Mouse (Mus musculus) right cerebral cortex, postnatal 4 days (tissue): ENCODE data around the gene Atg4b.

Experiments
- DNase-seq: peaks from one replicate; pipeline ENCODE4 v3.0.0-alpha.2; 2022

Gene Atg4b

DNA sequence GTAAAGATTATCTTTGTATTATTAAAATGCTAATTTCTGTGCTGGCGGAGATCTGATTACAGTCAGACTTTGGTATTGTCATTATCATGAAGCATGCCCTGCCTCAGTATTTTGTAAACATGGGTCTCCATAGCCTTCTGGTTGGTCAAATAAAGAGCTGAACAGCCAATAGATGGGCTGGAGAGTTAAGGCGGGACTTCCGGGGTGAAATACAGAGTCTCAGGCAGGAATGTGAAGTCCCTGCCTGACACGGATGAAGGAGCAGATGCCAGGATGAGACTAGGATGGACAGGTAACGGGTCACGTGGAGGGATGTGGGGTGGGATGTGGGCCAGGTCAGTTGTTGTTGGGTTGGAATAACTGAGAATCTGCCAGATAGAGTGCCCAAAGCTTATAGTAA is at the start of gene Atg4b:
TSS of gene Atg4b (plus strand) at position 211 of the 400 bp plus-strand sequence.
- DNase-seq = no peak

DNA sequence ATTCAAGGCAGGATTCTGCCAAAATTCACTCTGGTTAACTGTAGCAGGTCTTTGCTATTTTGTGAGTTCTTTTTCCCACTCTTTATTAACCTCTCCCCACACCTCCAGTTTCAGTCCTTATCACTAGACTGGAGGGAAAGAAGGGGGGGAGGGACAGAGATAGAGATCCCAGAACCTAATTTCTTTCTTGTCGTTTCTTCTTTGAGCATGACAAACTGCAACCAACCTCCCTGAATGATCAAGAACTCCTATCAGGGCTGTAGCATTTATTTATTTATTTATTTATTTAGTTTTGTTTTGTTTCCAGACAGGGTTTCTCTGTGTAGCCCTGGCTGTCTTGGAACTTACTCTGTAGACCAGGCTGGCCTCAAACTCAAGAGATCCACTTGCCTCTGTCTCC is 49.2 kb upstream of the Atg4b start:
- DNase-seq = no peak

GRCm38 (mm10) chr1:93703472-93704048 is 47.7 kb upstream of the Atg4b start:
- DNase-seq = no peak

- DNase-seq = no peak
Observed at GRCm38 (mm10) chr1:93704341-93704740, 47.0 kb upstream of the Atg4b start.

DNA sequence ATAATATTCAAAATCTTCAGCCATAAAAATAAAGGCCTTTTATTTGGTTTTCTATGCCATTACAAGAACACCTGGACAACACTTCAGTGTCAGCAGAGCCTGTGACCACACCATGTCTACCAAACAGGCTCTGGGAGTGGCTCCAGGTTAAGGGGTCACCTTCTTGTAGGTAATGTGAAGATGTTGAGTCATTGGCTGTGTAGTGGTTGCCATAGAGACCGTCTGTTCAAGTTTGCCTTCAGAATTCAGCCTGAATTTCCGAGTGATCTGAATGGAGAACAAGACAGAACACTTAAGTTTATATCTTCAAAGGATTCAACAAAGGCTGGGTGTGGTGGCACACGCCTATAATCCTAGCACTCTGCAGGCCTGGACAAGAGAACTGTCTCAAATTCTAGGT is 45.9 kb upstream of the Atg4b start:
- no peak for DNase-seq

- DNase-seq = no peak
Observed at GRCm38 (mm10) chr1:93716166-93716565, 35.1 kb upstream of the Atg4b start.

GRCm38 (mm10) chr1:93721557-93721956 is 29.7 kb upstream of the Atg4b start:
- DNase-seq = no peak

- no peak for DNase-seq
Observed at GRCm38 (mm10) chr1:93724623-93725022, 26.7 kb upstream of the Atg4b start.

- DNase-seq = no peak
Observed at GRCm38 (mm10) chr1:93725665-93726064, 25.6 kb upstream of the Atg4b start.

DNA sequence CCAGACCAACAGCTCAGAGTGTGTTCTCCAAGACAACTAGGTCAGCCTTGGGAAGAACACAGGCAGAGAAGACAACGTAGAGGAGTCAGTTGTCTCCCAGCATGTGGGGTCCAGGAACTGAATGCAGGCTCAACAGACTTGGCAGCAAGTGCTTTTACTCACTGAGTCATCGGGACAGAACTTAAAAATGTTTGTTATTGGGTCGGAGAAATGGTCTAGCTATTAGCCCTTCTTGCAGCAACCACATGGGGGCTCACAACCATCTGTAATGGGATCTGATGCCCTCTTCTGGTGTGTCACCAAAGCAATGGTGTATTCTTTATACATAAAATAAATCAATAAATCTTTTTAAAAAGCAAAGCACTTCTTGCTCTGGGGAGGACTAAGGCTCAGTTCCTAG is 25.2 kb upstream of the Atg4b start:
- no peak for DNase-seq

GRCm38 (mm10) chr1:93726974-93727373 is 24.3 kb upstream of the Atg4b start:
- DNase-seq = peak; percentile 33

DNA sequence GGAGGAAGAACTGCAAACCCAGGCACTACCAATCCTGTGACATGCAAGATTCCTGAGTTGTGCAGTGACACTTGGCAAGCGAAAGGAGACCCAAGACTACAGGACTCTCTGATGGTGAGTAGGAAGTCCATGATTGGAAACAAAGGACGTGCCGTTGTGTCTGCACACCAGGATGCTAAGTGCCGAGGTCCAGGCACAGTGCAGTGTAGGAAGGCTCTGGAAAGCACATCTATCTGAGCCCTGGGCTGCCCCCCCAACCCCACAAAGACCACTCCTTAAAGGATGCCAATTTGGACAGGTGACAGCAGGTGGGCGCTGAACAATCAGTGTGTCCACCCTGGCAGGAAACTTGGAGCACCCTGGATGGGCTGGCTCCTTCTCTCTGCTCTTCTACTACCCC is 20.2 kb upstream of the Atg4b start:
- no peak for DNase-seq

GRCm38 (mm10) chr1:93731880-93732281 is 19.4 kb upstream of the Atg4b start:
- DNase-seq = no peak

- no peak for DNase-seq
Observed at GRCm38 (mm10) chr1:93735859-93736258, 15.4 kb upstream of the Atg4b start.

- DNase-seq = no peak
Observed at GRCm38 (mm10) chr1:93737711-93738110, 13.6 kb upstream of the Atg4b start.

GRCm38 (mm10) chr1:93740671-93741070 is 10.6 kb upstream of the Atg4b start:
- DNase-seq = no peak

DNA sequence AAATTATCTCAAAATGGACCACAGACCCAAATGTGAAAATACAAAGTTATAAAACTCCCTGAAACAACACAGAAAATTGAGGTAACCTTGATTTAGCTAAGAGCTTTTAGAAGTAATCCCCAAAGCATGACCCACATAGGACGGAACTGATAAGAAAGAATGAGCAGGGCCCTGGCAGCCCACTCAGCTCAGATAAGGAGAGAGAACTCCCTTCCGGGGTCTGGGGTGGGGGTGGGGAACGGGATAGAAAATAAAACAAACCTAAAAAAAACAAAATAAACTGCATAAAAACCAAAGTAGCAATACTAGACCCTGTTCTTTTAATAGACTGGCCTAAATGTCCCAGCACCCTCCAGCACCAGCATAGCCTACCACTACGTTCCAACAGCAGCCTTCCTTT is 9.3 kb upstream of the Atg4b start:
- DNase-seq = no peak

GRCm38 (mm10) chr1:93742910-93743309 is 8.4 kb upstream of the Atg4b start:
- no peak for DNase-seq

GRCm38 (mm10) chr1:93746179-93746578 is 5.1 kb upstream of the Atg4b start:
- no peak for DNase-seq

DNA sequence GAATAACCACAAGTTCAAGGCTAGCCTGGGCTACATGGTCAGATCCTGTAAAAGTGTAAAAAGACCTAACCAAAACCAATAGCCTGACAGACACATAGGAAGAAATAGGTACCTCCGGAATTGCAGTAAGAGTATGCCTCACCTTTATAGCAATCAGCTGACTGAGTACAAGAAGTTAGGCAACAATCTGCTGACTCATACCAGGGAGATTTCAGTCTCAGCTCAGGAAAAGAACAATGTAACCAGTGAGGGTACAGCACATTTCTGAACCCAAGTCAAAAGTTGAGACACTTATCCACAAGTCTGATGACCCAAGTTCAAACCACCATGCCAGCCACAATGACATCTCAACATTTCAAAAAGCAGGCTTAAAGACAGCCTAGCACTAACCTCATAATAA is 2.8 kb upstream of the Atg4b start:
- no peak for DNase-seq

DNA sequence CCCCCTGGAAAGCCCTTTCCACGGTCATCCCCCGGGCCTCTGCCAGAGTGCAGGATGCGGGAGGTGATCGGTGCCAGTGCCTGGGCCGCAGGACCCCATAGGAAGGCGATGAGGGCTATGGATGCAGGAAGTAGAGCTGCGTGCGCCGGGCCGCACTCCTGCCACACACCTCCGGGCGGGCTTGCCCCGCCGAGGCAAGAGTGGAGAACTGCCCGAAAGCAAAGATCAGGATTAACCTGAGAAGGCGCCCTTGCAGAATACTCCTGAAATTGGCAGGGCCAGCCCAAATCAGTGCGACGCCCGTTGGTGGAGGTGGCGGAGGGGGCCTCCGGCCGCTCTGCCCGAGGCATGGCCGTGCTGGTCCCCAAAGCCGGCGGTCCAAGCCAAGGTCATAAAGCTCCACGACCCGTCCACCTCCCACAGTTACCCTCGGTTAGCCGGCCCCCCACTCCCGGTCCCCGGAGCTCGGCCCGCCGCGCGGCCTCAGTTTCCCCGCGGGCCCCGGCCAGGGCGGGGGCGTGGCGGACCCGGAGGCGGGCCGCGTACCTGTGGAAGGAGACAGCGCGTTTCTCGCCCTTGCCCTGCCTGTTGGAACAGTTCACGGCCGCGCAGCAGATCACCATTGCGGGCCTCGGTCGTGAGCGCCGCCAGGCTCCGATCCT is 2.7 kb downstream of the Atg4b start:
- peak; percentile 31 for DNase-seq

GRCm38 (mm10) chr1:93754573-93755290 is 3.4 kb downstream of the Atg4b start, which contains the start of gene Thap4:
Thap4 (minus strand) TSS chr1:93754864.
- DNase-seq = peak; percentile 93

DNA sequence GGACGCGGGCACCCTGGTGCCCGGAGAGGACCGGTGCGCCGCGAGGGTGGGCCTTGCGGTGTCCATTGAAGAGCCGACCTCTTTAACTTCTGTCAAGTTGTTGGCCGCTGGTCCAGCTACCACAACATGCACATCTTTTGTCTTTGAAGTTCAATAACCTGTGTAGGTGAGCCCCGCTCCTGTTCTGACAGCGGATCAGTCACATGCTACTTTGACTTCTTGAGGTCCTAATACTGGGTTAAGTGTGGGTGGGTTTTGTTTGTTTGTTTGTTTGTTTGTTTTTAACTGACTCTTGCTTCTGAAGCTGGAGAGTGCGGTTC is 4.0 kb downstream of the Atg4b start:
- DNase-seq = no peak

DNA sequence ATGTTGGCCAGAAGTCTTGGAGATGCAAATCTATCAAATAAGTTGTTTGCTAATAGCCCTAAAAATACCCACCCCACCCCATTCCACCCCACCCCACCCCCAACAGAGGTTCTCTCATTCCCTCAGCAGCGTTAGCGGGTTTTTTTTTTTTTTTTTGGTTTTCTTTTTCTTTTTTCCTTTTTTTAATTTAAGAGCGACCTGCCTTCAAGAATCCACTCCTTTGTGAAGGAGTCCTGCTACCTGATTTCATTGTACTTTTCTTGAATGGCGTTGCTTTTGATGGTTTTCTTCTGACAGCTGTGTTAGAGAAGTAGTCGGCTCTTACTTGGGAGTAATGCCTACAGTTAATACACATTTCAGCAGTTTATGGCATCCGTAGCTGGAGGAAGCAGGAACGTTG is 4.3 kb downstream of the Atg4b start:
- DNase-seq = no peak

GRCm38 (mm10) chr1:93756154-93756553 is 4.9 kb downstream of the Atg4b start:
- no peak for DNase-seq
